Mouse (Mus musculus): ENCODE results near the gene Sprr2e. TPM values are rescaled to one million over a fixed set of nuclear protein-coding genes. Genes with fewer than 3 reads are reported as not detected.

Sprr2e gene
- total RNA-seq (2023): not detected in 4 replicates

DNA sequence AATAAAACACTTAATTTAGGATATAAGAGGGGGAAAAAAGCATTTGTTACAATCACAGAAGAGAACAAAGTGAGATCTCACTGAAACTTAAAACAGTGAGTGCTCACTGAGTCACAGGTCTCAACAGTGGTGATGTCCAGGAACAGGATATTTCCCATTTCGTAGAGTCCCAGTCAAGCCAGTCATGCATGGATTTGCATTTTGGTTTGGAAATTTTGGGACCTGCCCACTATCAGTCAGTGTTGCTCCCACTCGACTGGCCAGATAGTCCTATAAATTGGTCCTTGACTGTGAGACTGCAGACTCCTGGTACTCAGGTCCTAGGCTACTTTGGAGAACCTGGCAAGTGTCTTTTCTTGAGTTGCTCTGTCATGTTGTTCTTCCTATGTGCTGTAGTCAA lies at the start of gene Sprr2e:
Gene Sprr2e, plus strand, starts transcription at position 301 of the 400 bp plus-strand sequence.

DNA sequence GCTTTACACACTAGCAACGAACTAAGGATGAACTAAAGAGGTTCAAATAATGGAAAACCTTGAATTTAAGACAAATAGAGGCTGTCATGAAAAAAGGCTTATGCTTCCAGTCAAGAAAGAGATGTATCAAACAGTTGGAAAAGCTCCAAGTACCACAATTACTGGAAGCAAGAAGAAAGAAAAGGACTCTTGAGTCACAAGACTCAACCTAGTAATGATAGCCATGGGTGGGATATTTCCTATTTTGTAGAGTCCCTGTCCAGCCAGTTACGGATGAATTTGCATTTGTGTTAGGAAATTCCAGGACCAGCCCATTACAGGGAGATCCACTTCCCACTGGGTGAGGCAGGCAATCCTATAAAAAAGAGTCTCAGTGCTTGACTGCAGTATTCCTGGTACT lies 35.6 kb upstream of the Sprr2e start, which contains the start of gene Sprr2b:
Gene Sprr2b, plus strand, starts transcription at position 301 of the 400 bp plus-strand sequence.

DNA sequence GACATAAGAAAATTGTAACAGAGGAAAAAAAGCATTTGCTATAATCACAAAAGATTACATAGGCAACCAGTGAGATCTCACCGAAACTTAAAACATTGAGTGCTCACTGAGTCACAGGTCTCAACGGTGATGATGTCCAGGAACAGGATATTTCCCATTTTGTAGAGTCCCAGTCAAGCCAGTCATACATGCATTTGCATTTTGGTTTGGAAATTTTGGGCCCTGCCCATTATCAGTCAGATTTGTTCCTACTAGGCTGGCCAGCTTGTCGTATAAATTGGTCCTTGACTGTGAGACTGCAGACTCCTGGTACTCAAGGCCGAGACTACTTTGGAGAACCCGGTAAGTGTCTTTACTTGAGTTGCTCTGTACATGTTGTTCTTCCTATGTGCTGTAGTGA lies 13.1 kb upstream of the Sprr2e start, which contains the start of gene Sprr2d:
Gene Sprr2d, plus strand, starts transcription at position 301 of the 400 bp plus-strand sequence.

DNA sequence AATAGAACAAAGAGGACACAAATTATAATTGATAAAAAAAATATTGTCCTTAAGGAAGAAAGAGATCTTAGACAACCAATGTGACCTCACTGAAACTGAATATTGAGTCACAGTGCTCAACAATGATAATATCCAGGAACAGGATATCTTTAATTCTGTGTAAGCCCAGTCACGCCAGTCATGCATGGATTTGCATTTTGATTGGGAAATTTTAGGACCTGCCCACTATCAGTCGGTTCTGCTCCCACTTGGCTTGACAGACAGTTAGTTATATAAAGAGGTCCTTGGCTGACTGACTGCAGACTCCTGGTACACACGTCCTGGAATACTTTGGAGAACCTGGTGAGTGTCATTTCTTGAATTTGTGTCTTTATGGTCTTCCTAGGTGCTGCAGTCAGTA lies 12.9 kb downstream of the Sprr2e start, which contains the start of gene Sprr2f:
Gene Sprr2f, plus strand, starts transcription at position 301 of the 400 bp plus-strand sequence.

DNA sequence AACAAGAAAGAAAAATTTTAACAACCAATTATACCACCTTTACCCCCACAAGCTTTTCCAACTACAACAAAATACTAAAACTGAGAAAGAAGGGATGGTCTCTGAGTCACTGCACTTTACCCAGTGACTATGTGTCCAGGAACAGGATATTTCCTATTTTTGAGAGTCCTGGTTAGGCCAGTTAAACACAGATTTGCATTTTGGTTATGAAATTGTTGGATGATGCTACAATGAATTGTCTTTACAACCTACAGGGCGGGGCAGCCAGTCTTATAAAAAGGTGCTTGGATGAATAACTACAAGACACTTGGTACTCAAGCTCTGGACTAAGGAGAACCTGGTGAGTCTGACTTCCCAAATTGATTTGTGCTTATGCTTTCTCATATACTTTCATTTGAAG lies 33.4 kb downstream of the Sprr2e start, which contains the start of gene Sprr2h:
Gene Sprr2h, plus strand, starts transcription at position 301 of the 400 bp plus-strand sequence.

Other genes with a start within 250 kb of the Sprr2e start
- not detected in 4 replicates for gene Prr9, start 228.2 kb upstream of the Sprr2e start, total RNA-seq (2023)
- not detected in 4 replicates for gene Lelp1, start 209.4 kb upstream of the Sprr2e start, total RNA-seq (2023)
- not detected in 4 replicates for gene Sprr2a1, start 136.3 kb upstream of the Sprr2e start, total RNA-seq (2023)
- gene Sprr2a2, start 136.2 kb upstream of the Sprr2e start, total RNA-seq (2023): not detected in 4 replicates
- gene Sprr2a3, start 66.7 kb upstream of the Sprr2e start, total RNA-seq (2023): not detected in 4 replicates
- gene Sprr2b, start 35.5 kb upstream of the Sprr2e start, total RNA-seq (2023): not detected in 4 replicates
- not detected in 4 replicates for gene Sprr2d, start 13.0 kb upstream of the Sprr2e start, total RNA-seq (2023)
- gene Sprr2f, start 13.0 kb downstream of the Sprr2e start, total RNA-seq (2023): not detected in 4 replicates
- not detected in 4 replicates for gene Sprr2h, start 33.5 kb downstream of the Sprr2e start, total RNA-seq (2023)
- not detected in 4 replicates for gene Sprr2i, start 55.8 kb downstream of the Sprr2e start, total RNA-seq (2023)
- not detected in 4 replicates for gene Sprr2j-ps, start 65.9 kb downstream of the Sprr2e start, total RNA-seq (2023)
- 1.0 to 3.2 TPM in 2 of 4 replicates, not detected in the others for gene Gm9774, start 77.3 kb downstream of the Sprr2e start, total RNA-seq (2023)
- not detected in 4 replicates for gene Sprr2k, start 80.4 kb downstream of the Sprr2e start, total RNA-seq (2023)
- gene Sprr1b, start 86.6 kb downstream of the Sprr2e start, total RNA-seq (2023): not detected in 4 replicates
- gene Sprr3, start 106.6 kb downstream of the Sprr2e start, total RNA-seq (2023): not detected in 4 replicates
- gene Sprr1a, start 133.8 kb downstream of the Sprr2e start, total RNA-seq (2023): not detected in 4 replicates
- gene Sprr4, start 148.3 kb downstream of the Sprr2e start, total RNA-seq (2023): not detected in 4 replicates
- not detected in 4 replicates for gene 2310046K23Rik, start 182.4 kb downstream of the Sprr2e start, total RNA-seq (2023)
- not detected in 4 replicates for gene Ivl, start 221.6 kb downstream of the Sprr2e start, total RNA-seq (2023)
- not detected in 4 replicates for gene Smcp, start 236.9 kb downstream of the Sprr2e start, total RNA-seq (2023)

Data from B cell, adult 62 days (primary cell).